Mouse (Mus musculus) erythroblast, embryonic 14.5 days (primary cell): ENCODE data around the gene Gnb5.

ENCODE experiments used
- GATA1 ChIP-seq: IDR thresholded peaks from 2 replicates; pipeline ENCODE4 v1.6.1; 2012; ENCODE audit warnings: low read length, inconsistent platforms, mixed read lengths
- TAL1 ChIP-seq: IDR thresholded peaks from 3 replicates; pipeline ENCODE4 v1.6.1; 2012; ENCODE audit warnings: low read length, inconsistent platforms, mixed read lengths

GRCm38 (mm10) chr9:75382825-75383224 is 76.7 kb downstream of the Gnb5 start:
- TF ChIP-seq TAL1: no peak
- no peak for TF ChIP-seq GATA1
